Mouse (Mus musculus) lung, adult 2 months (tissue): ENCODE measurements at regions not wholly inside any gene's neighbourhood (a gene's known extent, or its start where the extent isn't known, plus 50 kb on each side); places are given as distances from the start of the nearest gene placed in this dataset.

Experiments
- DNase-seq: peaks from one replicate; pipeline ENCODE4 v3.0.0; 2022
- H3K4me1 ChIP-seq: fragments of 200-500 bp; 2 replicates; pipeline ENCODE4 v1.6.1; 2011; ENCODE audit warnings: low read length; ENCODE audit not compliant: control insufficient read depth, insufficient read depth
- H3K4me3 ChIP-seq: fragments of 200-500 bp; replicated peaks from 2 replicates; pipeline ENCODE3; 2011; ENCODE audit warnings: low read depth, mild to moderate bottlenecking, control low read depth, low read length; ENCODE audit errors: extremely low read depth
- CTCF ChIP-seq: fragments of 200-500 bp; IDR thresholded peaks from 2 replicates; pipeline ENCODE4 v1.5.1; 2011; ENCODE audit warnings: mild to moderate bottlenecking, low read length, control low read depth; ENCODE audit not compliant: insufficient read depth
- POLR2A ChIP-seq: fragments of 200-500 bp; IDR thresholded peaks from 2 replicates; pipeline ENCODE4 v1.6.1; 2011; ENCODE audit warnings: low read depth, mild to moderate bottlenecking, control low read depth, low read length, borderline replicate concordance; ENCODE audit errors: extremely low read depth
- WGBS: fragments of 180-500 bp; shearing (Covaris S2); methylation state at CpG from one replicate; pipeline ENCODE4 v1.1.7; 2018; 5-methylcytosine and 5-hydroxymethylcytosine counted together

- TF ChIP-seq POLR2A, result no peak
- no peak for TF ChIP-seq CTCF
- no peak for DNase-seq
- 39% methylated on average over 6 of the region's 6 CpGs for WGBS
- H3K4me3 ChIP-seq, result no peak overlapping the region
- no peaks in the 10 kb centered on the region for H3K4me1 ChIP-seq
Observed at GRCm38 (mm10) chr7:95853225-95853812, 317.7 kb upstream of the Tenm4 start.

DNA sequence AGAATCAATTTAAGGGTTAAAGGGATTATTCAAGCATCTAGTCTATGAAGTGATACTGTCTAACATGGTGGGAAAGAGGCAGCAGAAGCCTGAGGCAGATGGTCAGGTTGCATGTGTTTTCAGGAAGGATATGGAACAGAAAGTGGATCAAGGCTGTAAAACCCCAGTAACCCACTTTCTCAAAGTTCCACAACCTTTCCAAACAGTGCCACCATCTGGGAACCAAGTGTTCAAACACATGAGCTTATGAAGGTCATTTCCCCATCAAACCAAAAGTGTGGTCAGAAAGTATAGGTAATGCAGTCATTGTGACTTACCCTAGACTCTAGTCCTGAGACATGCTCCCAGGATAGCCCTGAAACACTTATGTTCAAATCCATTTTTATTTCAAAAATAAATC lies 312.8 kb upstream of the Tenm4 start:
- TF ChIP-seq POLR2A (no peak), CTCF (no peak)
- DNase-seq, result no peak

DNA sequence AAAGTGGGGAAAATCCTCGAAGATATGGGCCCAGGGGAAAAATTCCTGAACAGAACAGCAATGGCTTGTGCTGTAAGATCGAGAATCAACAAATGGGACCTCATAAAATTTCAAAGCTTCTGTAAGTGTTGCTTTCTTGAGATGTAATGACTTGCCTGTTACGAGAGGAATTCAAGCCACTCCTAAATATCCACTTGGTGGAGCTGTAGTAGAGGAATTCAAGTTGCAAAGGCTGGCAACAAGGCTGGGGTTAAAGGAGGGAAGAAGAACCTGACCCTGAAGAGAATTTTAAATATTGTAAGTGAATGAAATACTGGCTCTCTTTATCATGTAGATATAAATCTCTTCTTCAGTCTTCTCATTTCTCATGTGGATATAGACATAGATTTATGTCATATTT lies 306.8 kb upstream of the Tenm4 start:
- TF ChIP-seq CTCF (no peak), POLR2A (no peak)
- 30% methylated on average over 3 of the region's 3 CpGs for WGBS
- no peak for DNase-seq
- Histone ChIP-seq H3K4me1 (no peaks in the 10 kb centered on the region), H3K4me3 (no peak overlapping the region)

More for the DNA sequence above, 312.8 kb upstream of the Tenm4 start:
- H3K4me1 ChIP-seq, result no peaks in the 10 kb centered on the region
- no peak overlapping the region for H3K4me3 ChIP-seq

DNA sequence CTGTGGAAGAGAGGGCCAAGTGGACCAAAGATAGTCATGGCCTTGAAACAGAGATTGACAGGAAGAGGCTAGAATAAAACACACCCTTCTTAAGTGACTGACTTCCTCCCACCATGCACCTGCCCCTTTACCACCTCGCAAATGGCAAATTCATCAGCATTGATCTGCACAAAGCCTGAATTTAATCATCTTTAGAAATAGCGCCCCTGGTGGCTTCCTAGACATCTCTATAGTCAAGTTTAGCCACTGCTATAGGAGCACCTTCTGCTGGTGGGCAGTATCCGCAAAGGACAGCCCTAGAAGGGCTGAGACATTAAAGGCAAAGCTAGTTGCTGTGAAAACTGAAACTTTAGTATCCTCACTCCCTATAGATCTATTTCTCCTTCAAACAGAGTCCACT lies 305.8 kb upstream of the Tenm4 start:
- Histone ChIP-seq H3K4me3 (no peak overlapping the region), H3K4me1 (no peaks in the 10 kb centered on the region)
- no peak for TF ChIP-seq POLR2A
- no peak for DNase-seq
- WGBS, result 51% methylated on average over 3 of the region's 3 CpGs

- DNase-seq, result no peak
- TF ChIP-seq CTCF (no peak), POLR2A (no peak)
- WGBS, result 80% methylated on average over 6 of the region's 6 CpGs
- Histone ChIP-seq H3K4me1 (no peaks in the 10 kb centered on the region), H3K4me3 (no peak overlapping the region)
Observed at GRCm38 (mm10) chr7:95868753-95869152, 302.3 kb upstream of the Tenm4 start.

DNA sequence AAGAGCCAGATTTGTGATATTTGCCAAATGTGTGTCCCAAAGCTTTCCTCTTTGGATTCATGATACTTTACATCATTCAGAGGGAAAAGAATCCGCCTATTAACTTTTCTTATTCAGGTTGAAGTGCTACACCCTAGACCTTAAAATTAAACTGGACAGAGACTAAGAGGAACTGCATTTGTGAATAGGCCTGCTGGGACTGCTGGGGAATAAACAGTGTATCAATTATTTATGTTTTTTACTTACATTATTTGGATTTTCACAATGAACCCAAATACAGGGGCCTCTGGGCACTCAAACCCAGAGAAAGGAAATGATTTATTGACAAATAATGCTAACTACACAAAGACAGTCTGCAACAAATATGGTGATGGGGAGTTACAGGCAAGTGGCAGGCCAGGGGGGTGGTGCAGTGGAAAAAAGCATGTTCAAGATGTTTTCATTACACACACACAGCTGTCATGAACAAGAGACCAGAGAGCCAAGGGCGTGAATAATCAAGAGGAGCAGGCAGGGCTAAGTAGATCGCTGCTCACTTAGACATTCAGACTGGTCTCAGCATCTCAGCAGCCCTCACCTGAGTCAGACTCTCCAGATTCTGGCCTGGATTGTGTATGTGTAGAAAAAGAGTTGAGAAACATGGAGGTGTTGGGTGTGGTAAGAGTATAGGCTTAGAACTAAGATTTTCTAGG lies 290.3 kb upstream of the Tenm4 start:
- no peaks in the 10 kb centered on the region for H3K4me1 ChIP-seq
- no peak for TF ChIP-seq CTCF
- no peak for TF ChIP-seq POLR2A
- DNase-seq, result no peak
- H3K4me3 ChIP-seq, result no peak overlapping the region
- WGBS, result 76% methylated on average over 3 of the region's 3 CpGs

GRCm38 (mm10) chr7:95901524-95901923 lies 269.5 kb upstream of the Tenm4 start:
- TF ChIP-seq POLR2A (no peak), CTCF (no peak)
- WGBS, result 50% methylated on average over 3 of the region's 3 CpGs
- no peak overlapping the region for H3K4me3 ChIP-seq
- no peak for DNase-seq
- H3K4me1 ChIP-seq, result no peaks in the 10 kb centered on the region

GRCm38 (mm10) chr7:95914406-95915080 lies 256.5 kb upstream of the Tenm4 start:
- 55% methylated on average over 4 of the region's 4 CpGs for WGBS
- no peak for DNase-seq
- H3K4me1 ChIP-seq, result no peaks in the 10 kb centered on the region; the same call in 1 of the 2 replicates
- H3K4me3 ChIP-seq, result no peak overlapping the region
- TF ChIP-seq POLR2A (no peak), CTCF (no peak)

GRCm38 (mm10) chr7:95919932-95920331 lies 251.1 kb upstream of the Tenm4 start:
- 69% methylated on average over 3 of the region's 3 CpGs for whole genome bisulfite sequencing
- H3K4me3 ChIP-seq, result no peak overlapping the region
- no peak for TF ChIP-seq CTCF
- TF ChIP-seq POLR2A, result no peak
- no peak for DNase-seq
- H3K4me1 ChIP-seq, result no peaks in the 10 kb centered on the region

DNA sequence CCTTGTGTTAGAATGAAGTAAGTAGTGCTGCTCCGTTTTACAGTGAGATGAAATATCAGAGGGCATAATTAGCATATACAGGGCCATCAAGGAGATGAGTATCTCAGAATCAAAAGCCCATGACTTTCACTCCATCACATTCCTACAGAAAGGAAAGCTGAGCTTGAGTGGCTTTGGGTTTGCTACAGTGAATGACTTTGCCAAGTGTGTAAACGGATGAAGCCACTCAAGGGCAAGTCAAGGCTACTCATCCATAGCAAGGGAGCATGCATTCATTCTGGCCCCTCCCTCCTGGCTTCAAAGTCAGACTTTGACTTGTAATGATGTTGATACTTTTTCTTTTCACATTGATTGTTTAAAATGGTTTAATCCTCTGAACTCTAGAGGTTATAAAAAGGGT lies 246.2 kb upstream of the Tenm4 start:
- H3K4me1 ChIP-seq, result no peaks in the 10 kb centered on the region
- TF ChIP-seq CTCF (no peak), POLR2A (no peak)
- no peak for DNase-seq
- no peak overlapping the region for H3K4me3 ChIP-seq
- 39% methylated on average over 2 of the region's 2 CpGs for WGBS
